In the genomic region with DNA sequence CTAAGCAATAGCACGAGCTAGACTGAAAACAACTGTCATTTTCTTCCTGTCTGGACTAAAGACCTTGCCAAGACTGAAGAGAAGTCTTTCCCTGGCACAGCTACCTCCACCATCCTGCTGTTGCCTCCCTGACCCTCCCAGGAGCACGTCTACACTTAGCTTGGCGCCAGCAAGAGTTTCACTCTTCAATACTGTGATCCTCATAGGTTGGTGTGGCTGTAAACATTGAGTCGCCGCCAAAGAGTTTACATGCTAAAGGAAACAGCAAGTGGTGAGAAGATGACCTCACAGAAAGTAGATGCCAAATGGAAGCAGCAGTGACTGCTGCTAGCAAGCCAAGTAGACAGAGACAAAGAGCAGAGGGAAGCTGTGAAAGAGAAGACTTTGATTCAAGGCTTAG, we compare ENCODE assay signal across 8 mouse cellular contexts.
DNase-seq lines count a peak whose midpoint lies in the region; ATAC-seq and TF ChIP-seq lines count a peak whose summit lies in the region.
"Had no signal": no experiment of that assay in that cellular context is flagged by ENCODE, and none has a peak within 500 bp of the region (broad histone marks: within the 10 kb centered on the region; RNA-seq: fewer than 3 reads in every experiment).

No protein-coding gene starts in this region.

- ATAC-seq in forebrain, postnatal 0 days = peak; percentile 16; the same call in 1 of the 2 replicates
- no peak for ATAC-seq in forebrain, embryonic 15.5 days (replicated peaks)
- ATAC-seq in activated CD4-positive, CD25-positive, alpha-beta regulatory T cell, adult 4 months = no peak

- intact Hi-C loops in heart, postnatal 36 days (cut with DNase I) = no loop called here

- no peaks in the 10 kb centered on the region for H3K4me1 ChIP-seq in forebrain, postnatal 0 days (ENCODE audit: insufficient read depth)
- H3K4me1 ChIP-seq in forebrain, embryonic 15.5 days = 0 out of 2 replicates have a peak, but pooled peaks cover 3% of the 10 kb centered on the region

- no peak for TF ChIP-seq CTCF in forebrain, postnatal 0 days (IDR thresholded peaks at IDR 0.05; ENCODE audit: low read depth)

- DNase-seq in forebrain, postnatal 0 days = peak; percentile 4
- peak; percentile 4 for DNase-seq in ovary, postnatal 14 days (ENCODE audit: low spot score)
- no peak for DNase-seq in ovary, adult 18-20 months (ENCODE audit: low spot score)
- DNase-seq in heart, postnatal 36 days = peak; percentile 10 to 46
- no peak for DNase-seq in c-Kit-positive CD71-positive TER-119-positive erythroid progenitor cells, embryonic 14.5 days (ENCODE audit: low spot score)

- H3K36me3 ChIP-seq in forebrain, postnatal 0 days (ENCODE audit: insufficient read depth) = no peaks in the 10 kb centered on the region
- H3K36me3 ChIP-seq in forebrain, embryonic 15.5 days = no peaks in the 10 kb centered on the region
- H3K36me3 ChIP-seq: lung, embryonic 15.5 days had no signal

- H3K27me3 ChIP-seq in forebrain, postnatal 0 days (ENCODE audit: insufficient read depth, low read length) = no peaks in the 10 kb centered on the region
- H3K27me3 ChIP-seq in forebrain, embryonic 15.5 days = no peaks in the 10 kb centered on the region
- H3K27me3 ChIP-seq: lung, embryonic 15.5 days had no signal

- no peak overlapping the region for H3K4me2 ChIP-seq in forebrain, postnatal 0 days (ENCODE audit: low read depth)
- H3K4me2 ChIP-seq in forebrain, embryonic 15.5 days (replicated peaks) = no peak overlapping the region
- H3K4me2 ChIP-seq: lung, embryonic 15.5 days had no signal

- H3K9ac ChIP-seq in forebrain, postnatal 0 days = no peak overlapping the region
- no peak overlapping the region for H3K9ac ChIP-seq in forebrain, embryonic 15.5 days (replicated peaks)
- H3K9ac ChIP-seq: lung, embryonic 15.5 days had no signal

- no peak overlapping the region for H3K4me3 ChIP-seq in forebrain, postnatal 0 days (ENCODE audit: low read depth, low read length)
- H3K4me3 ChIP-seq in forebrain, embryonic 15.5 days = no peak overlapping the region
- H3K4me3 ChIP-seq: lung, embryonic 15.5 days had no signal

- WGBS in forebrain, postnatal 0 days = 48% methylated on average over 5 of the region's 5 CpGs
- WGBS in forebrain, embryonic 15.5 days = 69% methylated on average over 5 of the region's 5 CpGs

- H3K9me3 ChIP-seq in forebrain, postnatal 0 days (ENCODE audit: low read length) = no peaks in the 10 kb centered on the region
- H3K9me3 ChIP-seq in forebrain, embryonic 15.5 days = no peaks in the 10 kb centered on the region
- H3K9me3 ChIP-seq: lung, embryonic 15.5 days had no signal

- no peak overlapping the region for H3K27ac ChIP-seq in forebrain, postnatal 0 days (ENCODE audit: low read depth, low read length)
- H3K27ac ChIP-seq in forebrain, embryonic 15.5 days (replicated peaks) = no peak overlapping the region
- H3K27ac ChIP-seq: lung, embryonic 15.5 days had no signal

Comparison
In these comparisons a context has a peak if more than half of its experiments do, and no peak if none do; other contexts are left out.
1. DNase-seq: peak in forebrain, postnatal 0 days (single experiment), ovary, postnatal 14 days (single experiment) and heart, postnatal 36 days (2 of 2); none in ovary, adult 18-20 months (single experiment) and c-Kit-positive CD71-positive TER-119-positive erythroid progenitor cells, embryonic 14.5 days (single experiment).